Mouse (Mus musculus) thymus, postnatal 10 days (tissue): Measurements from ENCODE around the gene Hdac7.

Experiments
- DNase-seq, 2 experiments: peaks; one replicate each; pipeline ENCODE4 v3.0.0; 2021; ENCODE audit warnings: low spot score in 2 of 2

Gene Hdac7

GRCm38 (mm10) chr15:97743961-97744525 is 100.3 kb downstream of the Hdac7 start:
- DNase-seq, result no peak

DNA sequence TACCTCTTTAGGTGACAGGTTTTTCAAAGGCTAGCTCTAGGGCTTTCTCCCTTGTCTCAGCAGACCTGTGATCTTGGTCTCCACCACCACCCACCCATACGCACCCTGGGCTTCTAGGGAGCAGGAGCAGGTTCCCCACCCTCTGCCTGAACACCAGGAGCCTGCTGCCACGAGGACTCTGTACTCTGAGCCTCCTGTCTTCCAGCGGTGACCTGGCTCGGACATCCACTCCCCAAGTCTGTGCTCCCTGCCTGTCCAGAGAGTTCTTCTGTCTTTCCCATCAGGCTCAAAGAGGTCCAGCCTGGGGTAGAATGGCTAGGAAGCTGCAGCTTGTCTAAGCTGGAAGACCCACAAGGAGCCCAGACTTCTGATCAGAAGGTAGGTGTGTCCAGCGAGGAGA is 101.1 kb downstream of the Hdac7 start:
- DNase-seq, result no peak
